Mouse (Mus musculus): ENCODE measurements around the gene Olfr24. TPM values are rescaled to one million over a fixed set of nuclear protein-coding genes. Genes with fewer than 3 reads are reported as not detected.
"Not testable (repeated sequence)": the region's sequence is repeated elsewhere in the genome, so short reads cannot be mapped to it uniquely, and the experiment has no call there.

Olfr24 gene
- not detected for total RNA-seq (2021)
- long read RNA-seq, experiment 1, result 0 reads
- long read RNA-seq, experiment 2, result 0 reads

DNA sequence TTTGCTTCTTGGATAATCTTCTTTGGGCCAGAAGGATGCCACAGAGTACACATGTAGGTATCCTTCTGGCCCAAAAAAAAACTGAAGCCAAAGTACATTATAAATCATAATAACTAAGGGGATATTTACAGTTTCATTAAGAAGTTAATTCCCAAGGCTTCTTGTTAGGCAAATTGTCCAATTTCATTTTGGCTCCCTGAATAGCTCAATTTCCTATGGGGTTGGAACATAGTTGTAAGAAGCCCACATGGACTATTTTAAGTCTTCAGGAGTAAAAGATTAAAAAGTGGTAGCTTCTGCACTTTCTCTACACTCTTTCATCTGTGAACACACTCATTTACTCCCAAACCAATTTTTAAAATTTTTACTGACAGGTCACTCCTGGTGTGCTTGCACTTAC is at the start of gene Olfr24:
Olfr24 (minus strand) TSS at position 101 of the 400 bp plus-strand sequence.
- DNase-seq (ENCODE audit: low spot score in 2 of 2), result no peak

DNA sequence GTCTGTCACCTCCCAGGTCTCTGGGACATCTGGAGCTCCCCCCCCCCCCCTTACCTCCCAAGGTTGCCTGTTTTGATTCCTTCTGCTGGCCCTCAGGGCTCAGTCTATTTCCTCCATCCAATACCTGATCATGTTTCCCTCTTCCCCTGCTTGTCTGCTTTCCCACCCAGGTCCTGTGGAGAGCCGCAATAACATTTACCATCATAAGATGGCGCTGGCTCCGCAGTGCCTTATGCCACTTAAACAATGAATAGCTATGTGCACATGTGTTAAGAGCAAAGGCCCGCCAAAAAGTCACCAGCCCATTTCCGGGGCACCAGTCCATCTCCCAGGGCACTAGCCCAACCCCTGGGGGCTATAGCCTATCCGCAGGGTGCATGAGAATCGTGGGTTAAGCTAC is 21.5 kb upstream of the Olfr24 start:
- no peak for DNase-seq (ENCODE audit: low spot score in 2 of 2)

DNA sequence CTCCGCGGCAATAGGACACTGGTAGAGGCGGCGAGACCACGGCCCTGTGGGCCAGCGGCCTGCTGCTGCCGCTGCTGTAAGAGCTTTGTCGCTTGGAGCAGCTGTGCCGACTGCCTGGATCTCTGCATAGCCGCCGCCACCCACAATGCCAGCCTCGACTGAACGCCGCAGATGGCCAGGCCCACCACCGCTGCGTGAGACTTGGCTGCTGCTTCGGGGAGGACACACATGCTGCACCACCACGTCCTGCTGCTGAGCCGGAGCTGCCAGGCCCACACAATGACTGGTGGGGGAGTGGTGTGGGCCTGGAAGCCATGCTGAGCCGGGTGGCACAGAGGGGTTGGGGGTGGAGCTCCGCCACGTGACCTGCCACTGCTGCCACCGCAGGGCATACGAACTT is 15.7 kb upstream of the Olfr24 start:
- peak; percentile 36 to 67 for DNase-seq (ENCODE audit: low spot score in 2 of 2)

DNA sequence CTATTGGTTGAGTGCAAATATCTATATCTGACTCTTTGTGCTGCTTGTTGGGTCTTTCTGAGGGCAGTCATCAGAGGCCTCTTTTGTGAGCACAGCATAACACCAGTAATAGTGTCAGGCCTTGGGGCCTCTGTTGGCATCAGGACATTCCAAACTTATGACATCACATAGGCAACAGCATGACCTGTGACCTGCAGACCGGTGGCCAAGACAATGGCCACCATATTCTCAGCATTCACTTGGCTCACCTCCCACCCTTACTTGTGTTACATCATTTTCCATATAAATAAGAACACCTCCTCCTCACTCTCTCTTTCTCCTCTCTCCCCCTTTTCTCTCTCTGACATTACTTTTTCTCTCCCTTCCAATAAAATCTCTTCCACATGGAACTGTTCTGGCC is 15.2 kb upstream of the Olfr24 start:
- peak in 1 of 2 experiments; percentile 0 for DNase-seq (ENCODE audit: low spot score in 2 of 2)

DNA sequence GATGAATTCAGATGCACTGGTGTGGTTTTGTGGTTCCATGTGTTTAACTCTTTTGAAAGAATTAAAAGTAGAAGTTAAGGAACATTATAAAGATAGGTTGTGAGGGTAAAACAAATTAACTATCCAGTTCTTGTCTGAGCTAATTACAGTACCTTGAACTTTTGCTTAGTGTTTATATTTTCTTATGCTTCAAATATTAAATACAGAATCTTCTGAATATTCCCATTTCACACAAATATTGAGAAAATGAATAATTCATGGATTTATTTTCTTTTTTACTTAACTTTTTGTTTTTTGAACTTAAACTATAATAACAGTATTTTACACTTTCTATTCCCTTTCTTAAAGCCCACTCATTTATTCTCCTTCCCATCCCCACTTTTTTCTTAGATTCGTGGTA is 8.2 kb downstream of the Olfr24 start:
- DNase-seq (ENCODE audit: low spot score in 2 of 2), result no peak

DNA sequence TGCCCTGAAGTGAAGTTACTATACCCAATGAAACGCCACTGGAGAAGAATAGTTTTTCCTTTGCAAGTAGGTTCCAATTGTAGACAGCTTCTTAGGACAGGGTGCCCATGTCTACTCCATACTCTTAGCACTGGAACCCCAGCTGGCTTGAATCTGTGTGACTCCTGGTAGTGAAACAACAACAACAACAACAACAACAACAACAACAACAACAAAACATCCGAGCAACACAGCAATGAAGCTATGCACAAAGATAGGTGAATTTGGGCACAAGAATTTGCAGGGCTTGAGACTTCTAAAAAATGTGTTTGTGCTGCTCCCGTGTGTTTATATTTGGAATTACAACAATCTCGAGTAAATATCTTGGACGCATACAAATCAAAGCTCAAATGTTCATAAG is 19.2 kb downstream of the Olfr24 start:
- DNase-seq (ENCODE audit: low spot score in 2 of 2), result peak in 1 of 2 experiments; percentile 60

DNA sequence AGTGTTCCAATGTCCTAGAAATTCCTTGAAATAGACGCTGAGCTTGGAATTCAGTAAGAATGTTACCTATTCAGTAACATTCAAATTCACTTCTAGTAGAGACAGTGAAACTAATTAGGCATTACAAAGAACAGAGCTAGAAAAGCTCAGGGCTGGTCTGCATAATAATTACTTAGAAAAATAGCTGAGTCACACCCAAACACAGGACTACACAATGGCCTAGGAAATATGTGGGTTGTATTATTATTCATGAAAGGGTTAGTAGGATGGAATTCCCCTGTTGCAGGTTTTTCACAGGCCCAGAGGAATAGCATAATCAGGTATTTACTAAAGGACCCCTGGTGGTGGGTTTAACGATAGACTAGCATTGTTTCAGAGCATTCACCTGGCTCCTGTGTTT is 29.6 kb downstream of the Olfr24 start:
- DNase-seq (ENCODE audit: low spot score in 2 of 2), result not testable (repeated sequence)

DNA sequence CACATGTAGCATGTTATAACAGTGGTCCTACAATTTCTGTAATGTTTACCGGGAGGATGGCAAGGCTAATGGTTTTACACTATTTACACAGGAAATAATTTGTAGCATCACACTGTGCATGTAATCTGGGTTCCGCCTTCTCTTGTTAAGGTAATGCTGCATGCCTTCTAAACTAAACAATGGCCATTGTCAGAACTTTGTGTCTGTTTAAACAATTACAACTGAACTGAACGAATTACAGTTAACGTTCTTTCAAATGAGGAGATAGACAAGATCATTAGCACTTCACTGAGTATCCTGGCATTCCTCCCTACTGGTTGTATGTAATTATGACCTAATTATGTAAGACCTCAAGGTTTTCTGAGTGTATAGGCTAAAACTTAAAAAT is 41.1 kb downstream of the Olfr24 start:
- DNase-seq (ENCODE audit: low spot score in 2 of 2), result no peak

DNA sequence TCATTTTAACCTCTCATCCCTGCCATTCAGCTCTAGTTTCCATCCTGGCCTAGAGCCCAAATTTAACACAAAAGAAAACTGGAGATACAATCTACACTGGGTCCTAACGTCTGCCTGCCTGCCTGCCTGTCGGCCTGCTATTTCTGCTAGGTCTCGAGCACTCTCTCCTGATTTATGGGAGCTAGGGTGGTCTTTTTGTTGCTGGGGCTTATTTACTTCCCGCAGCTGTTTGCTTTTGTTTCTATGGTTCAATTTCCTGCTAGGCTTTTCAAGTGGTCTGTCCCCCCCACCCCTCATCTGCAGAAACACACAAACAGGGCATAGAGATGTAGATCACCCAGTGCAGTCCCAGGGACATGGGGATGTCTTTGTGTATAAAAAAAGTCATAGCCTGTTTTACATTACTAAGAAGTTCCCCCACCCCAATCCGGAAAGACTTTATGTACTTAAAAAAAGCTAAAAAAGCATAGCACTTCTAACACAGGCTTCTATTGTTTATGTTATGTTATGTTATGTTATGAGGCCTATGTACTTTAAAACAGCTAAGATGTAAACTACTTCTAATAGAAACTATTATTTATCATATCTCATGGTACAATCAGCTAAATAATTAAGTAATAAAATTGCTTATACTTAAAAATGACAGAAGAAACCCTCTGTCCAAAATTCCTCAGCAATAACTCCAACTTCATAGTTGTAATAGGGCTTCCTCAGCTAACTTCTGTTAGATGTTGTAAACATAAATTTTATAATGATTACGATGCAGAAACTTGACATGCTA is 41.7 kb downstream of the Olfr24 start:
- DNase-seq (ENCODE audit: low spot score in 2 of 2), result no peak

DNA sequence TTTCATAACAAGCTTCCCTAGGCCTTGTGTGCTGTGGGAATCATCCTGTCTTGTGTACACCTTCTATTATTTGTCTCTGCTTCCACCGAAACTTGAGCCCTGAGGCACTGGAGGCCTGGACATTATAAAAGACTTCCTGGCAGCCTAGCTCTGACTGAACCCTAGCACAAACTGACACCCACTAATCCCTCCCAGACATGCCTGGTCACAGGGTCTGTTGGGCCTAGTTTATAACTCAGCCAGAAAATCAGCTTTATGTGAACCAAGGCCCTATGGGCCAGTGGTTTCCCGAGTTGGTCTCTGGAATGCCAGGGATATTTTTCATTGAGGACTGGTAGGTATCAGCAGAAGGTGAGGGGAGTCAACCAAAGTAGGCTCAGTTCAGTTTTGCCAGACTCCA is 42.8 kb downstream of the Olfr24 start:
- DNase-seq (ENCODE audit: low spot score in 2 of 2), result no peak

DNA sequence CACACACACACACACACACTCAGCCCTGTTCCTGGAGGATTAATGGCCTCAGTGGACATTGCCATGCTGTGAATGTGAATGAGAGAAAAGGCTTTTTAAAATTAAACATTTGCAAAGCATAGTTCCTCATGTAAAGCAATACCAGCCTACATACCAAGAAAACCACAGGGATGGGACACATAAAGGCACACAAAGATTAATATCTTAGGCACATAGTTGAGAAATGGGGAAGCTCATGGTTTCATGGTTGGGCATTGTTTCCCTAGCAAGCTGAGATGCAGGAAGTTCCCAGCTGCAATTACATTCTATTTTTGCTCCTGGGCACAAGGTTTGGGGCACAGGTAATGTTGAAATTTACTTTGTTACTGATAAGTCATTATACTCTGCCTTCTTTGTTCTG is 58.2 kb downstream of the Olfr24 start:
- no peak for DNase-seq (ENCODE audit: low spot score in 2 of 2)

Other genes with a start within 250 kb of the Olfr24 start
- gene Muc16, start 89.5 kb downstream of the Olfr24 start, total RNA-seq (2021), result not detected
- not detected for gene Olfr828, start 55.5 kb upstream of the Olfr24 start, total RNA-seq (2021)
- gene Olfr829, start 90.9 kb upstream of the Olfr24 start, total RNA-seq (2021), result not detected
- gene Olfr830, start 110.7 kb upstream of the Olfr24 start, total RNA-seq (2021), result not detected
- gene Olfr832, start 173.1 kb upstream of the Olfr24 start, total RNA-seq (2021), result not detected
- not detected for gene Olfr834, start 224.0 kb upstream of the Olfr24 start, total RNA-seq (2021)

All from layer of hippocampus, postnatal 14 days (tissue).